Mouse (Mus musculus) activated CD4-positive, CD25-positive, alpha-beta regulatory T cell, adult 4 months (primary cell): ENCODE results near the gene Dpf3. TPM values are rescaled to one million over a fixed set of nuclear protein-coding genes. Genes with fewer than 3 reads are reported as not detected.

ENCODE experiments used
- ATAC-seq: one replicate; pipeline ENCODE4 v1.8.0; 2017
- polyA plus RNA-seq, 2 experiments: library from polyadenylated mRNA; unstranded; fragments of 100-300 nt; shearing (Covaris generic); gene quantifications; one replicate each; pipeline ENCODE4 v1.2.1; 2017

Gene Dpf3
- 1 to 10 TPM in 1 of 2 experiments, under 1 TPM in 1; 0.76 to 1.0 TPM for polyA plus RNA-seq

DNA sequence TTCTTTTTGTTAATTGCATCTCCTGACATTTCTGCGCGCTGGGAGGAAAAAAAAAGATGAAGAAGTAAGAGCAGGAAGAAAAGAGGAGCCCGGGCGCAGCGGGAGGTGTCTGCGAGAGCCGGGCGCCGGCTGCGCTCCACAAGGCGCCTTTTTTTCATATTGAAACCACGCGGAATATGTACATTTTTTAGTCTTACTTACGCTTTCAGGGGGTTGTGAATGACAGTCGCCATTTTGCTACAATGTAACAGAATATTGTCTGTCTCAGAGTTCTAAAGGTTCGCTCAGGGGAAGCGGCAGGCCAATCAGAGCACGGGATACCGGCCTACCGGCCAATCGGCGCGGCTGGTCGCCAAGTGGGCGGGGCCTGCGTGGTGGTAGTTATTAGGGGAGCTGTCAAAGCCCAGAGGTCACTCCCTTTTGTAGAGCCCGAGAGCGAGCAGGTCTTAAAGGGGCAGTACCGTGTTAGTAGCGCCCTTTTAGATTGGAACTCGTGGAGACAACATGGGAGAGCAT, at the start of gene Dpf3:
Dpf3 (minus strand) TSS at position 241 of the 516 bp plus-strand sequence.
- peak; percentile 90 for ATAC-seq

DNA sequence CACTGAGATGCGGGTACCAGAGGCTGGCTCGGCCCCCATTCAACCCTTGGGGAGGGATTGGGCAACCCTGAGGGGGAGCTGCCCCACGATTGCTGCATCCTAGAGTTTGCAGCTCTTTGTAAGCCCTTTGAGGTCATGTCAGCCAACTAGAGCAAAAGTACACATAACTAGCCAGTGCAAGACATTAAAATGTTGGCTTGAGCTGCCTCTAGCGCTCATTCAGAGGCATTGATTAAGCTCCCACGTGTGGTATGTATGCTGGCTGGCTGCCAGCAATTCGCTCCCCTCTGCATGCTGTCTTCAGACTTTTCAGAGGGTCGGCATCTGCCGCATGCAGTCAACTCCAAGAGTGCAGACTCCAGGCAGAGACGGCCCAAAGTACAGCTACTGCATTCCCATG, 48.5 kb upstream of the Dpf3 start:
- no peak for ATAC-seq

DNA sequence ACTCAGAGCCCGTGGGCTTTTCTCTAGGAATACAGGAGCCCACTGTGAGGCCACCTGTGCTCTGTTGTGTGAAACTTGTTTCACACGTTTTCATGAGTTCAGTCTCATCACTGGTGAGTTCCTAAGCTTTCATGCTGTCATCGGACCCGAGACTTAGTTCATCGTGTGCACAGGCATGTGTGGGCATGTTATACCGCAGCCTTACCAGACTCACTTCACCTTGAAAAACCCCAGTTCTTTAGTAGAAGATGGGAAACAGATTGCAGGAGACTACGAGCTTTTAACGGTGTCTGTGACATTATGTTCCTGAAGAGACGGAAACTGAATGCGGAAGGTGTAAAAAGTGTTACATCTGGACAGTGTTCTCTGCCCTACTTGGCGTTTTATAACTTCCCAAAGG, 47.9 kb upstream of the Dpf3 start:
- no peak for ATAC-seq

DNA sequence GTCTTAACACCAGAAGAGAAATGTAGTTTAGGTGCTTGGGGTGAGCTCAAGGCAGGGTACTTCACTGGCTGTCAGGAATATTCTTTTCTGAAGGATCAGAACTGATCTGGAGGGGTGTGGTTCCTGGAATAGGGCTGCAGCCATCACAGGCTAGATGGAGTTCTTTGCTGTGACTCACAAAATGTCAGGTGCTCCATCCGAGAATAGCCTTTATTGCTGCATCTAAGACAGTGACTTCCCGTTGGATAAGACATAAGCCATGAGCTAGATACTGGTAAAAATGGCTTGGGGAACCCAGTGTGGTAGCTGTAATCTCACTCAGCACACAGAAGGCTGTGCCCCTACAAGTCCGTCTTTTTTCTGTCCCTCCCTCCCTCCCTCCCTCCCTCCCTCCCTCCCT, 46.7 kb upstream of the Dpf3 start:
- no peak for ATAC-seq

DNA sequence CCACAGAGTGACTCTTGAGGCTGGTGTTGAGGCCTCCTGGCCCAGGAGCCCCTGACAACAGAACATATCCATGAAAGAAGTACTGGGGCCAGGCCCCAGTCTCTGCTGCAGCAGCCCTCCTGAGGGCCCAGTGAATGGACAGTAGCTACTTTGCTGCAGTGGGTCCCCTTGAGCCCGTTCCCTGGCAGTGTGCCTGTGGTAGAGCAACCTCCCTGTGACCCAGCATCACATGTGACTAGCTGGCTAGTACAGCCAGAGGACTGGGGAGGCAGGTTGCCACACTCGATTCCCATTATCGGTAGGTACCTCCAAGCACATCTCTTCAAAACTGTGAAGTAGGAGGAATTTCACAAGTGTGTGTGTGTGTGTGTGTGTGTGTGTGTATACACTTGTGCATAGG, 45.5 kb upstream of the Dpf3 start:
- ATAC-seq: no peak

DNA sequence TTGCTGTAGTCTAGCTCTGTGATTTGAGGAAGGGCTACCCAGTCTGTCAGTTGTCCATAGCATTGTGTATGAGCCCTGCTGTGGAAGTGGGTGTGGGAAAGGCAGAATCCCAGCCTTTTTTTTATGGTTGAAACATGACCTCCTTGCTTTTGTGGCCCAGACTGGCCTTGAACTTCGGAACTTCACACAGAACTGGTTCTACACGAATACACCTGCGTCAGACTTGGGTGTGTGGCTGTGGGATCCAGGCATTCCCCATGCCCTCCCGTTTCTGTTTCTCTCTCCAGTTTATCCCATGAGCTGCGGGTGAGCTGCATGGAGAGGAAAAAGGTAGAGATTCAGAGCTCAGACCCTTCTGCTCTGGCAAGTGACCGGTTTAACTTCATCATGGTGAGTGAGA, 44.5 kb upstream of the Dpf3 start:
- no peak for ATAC-seq

DNA sequence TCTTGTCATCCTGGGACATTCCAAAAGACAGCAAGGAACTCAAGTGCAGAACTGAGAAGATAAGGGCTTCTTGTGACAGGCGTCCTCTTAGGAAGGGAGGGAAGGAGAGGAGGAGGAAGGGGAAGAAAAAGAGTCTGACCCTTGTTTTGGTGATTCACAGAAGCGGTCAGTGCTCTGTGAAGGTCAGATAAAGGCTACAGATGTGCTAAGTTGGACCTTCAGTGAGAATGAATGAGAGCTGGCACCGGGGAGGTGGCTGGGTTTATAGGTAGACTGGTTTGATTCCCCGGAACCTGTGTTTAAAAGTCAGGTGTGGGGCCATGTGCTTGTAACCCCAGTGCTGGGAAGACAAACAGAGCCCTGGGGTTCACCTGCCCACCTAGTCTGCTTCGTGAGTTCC, 41.1 kb upstream of the Dpf3 start:
- ATAC-seq: no peak

DNA sequence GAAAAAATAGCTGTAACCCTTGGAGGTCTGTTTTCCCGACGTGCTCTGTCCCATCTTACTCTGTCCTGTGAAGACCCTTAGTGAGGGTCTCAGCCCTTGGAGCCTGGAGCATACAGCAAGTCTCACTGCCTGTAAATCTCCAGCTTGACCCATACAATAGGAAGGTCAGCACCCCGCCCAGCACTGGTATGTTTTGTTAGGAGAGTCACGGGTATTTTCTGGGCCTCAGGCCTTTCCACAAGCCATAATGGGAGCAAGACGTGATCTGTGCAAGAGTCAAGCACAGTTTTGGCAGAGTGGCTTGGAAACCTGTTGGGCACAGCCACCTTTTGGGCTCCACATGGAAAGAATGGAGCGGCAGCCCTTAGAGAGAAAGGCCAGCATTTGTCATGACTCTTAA, 40.3 kb upstream of the Dpf3 start:
- no peak for ATAC-seq

DNA sequence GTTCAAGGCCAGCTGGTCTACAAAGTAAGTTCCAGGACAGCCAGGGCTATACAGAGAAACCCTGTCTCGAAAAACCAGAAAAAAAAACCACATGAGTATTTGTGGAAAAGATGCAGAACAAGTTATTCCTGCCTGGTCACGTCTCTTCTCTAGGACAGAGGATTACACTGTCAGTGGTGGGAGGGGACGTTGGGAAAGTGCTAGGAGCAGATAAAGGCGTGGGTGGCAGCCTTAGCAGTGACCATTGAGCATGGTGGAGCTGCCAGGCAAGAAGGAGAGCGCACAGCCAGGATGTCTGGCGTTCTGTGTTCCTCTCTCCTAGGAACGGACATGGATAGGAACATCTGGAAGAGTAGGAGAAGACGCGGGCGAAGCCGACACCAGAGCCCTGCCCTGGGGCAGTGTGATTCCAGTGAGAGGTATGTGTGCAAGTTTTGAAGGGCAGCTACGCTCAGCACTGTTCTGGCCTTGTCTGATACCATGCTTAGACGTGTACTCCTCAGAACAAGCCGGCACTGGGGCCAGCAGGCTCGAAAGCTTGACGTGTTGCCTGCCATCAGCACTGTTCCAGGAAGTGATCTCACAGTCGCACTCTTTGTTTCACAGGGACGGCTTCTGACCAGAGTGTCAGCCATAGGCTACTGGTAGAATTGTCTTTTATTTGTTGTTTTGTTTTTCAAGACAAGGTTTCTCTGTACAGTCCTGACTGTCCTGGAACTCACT, 38.5 kb upstream of the Dpf3 start:
- ATAC-seq: no peak

DNA sequence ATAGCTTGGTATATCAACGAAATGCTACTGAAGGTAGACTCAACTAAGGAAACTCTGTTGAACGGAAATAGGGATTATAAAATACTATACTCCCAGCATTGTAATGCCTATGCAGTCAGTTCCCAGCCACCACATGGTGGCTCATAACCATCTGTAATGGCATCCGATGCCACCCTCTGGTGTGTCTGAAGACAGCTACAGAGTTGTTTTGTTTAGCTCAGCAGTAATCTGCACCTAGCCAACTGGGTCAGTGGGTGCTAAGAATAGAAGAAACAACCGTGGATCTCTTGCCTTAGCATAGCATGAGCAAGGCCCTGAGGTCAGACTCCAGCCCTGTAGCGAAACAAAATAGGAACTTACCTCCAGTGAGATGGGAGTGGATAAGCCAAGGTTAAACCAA, 36.8 kb upstream of the Dpf3 start:
- ATAC-seq: no peak

DNA sequence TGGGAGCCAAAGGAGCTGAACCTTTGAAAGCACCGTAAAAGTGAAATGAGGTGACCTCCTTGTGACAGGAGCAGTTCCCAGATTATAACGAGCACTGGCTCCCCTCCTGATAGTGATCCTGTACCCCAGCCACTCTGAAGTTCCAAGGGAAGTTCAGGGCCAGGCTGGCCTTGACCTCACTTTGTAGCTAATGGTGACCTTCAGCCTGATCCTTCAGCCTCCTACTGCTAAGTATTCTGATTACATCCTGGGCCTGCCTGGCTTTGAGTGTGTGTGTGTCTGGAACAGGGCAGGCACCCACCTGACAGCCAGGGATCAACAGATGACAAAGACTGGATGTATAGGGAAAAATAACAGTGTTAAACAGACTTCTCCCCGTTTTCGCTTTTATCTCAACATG, 36.4 kb upstream of the Dpf3 start:
- no peak for ATAC-seq

DNA sequence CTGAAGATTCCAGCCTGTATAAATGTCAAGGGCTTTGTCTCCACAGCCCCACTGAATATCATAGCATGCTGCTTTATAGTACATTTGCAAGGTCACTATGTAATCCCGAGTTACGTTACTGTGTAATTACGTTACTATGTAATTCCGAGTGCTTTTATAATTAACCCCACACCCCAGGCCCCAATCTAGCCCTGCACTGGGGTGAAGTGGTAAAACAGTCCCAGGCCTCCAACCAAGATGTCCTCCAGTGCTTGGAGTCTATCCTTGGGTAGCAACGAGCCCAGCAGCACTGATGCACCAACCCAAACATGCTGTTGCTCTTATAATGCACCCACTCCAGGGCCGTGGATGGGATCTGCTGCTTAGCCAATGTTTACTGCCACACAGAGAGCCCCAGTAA, 35.5 kb upstream of the Dpf3 start:
- no peak for ATAC-seq

DNA sequence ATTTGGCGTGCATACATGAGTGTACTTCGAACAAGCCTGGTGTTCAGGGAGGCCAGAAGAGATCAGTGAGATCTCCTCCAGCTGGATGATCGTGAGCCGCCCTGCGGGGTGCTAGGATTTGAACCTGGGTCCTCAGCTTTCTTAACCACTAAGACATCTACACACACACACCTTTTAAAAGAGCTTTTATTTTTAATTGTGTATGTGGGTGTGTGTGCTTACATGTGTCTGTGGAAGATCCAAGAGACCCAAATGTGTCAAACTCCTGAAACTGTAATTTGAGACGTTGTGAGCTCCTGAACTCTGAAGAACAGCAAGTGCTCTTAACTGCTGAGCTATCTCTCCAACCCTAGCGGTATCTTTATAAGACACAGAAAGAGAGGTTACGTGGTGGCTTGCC, 33.6 kb upstream of the Dpf3 start:
- no peak for ATAC-seq

DNA sequence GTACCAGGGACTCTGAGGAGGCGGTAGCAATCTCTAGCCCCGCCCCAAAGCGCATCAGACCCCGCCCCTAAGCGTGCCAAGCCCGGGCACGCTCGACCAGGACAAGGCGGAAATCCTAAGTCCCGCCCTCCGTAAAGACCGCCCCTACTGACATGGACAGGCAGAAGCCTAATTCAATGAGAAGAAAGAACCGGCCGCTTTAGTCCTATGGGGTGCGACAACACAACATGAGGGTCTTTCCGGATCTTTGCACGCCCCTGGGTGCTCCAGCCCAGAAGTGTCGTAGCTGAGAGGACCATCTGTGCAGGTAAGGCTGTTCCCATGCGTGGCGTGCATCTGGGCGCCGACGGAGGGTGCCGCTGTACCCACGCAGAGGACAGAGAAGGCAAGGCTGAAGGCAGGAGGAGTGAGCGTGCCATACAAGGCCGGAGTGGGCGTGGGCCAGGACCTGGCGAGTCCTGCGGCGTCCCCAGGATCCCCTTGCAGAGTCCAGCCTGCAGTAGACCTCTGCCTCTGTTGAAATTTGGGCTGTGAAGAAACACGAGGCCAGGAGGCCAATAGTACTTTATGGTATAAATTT, 32.9 kb upstream of the Dpf3 start, which contains the start of gene Dcaf4:
Dcaf4 (plus strand) TSS at position 156 of the 580 bp plus-strand sequence.
- peak; percentile 98 for ATAC-seq

DNA sequence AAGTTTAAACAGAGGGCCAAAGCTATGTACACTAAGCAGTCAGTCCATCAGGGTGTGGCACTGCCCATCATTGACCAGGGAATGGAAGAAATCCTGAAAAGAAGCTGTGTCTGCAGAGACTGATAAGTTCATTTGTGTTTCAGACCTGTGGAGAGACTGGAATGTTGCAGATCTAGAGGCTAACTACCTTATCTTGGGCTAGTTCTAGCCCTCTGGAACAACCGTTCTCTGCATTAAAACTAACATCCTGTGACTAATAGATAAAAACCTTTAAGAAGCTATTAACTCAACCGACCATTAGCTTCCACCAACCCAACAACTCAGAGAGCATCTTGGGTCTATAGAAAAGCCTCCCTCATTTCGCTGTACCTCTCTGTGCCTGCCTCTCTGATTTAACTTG, 30.1 kb upstream of the Dpf3 start:
- ATAC-seq: no peak

DNA sequence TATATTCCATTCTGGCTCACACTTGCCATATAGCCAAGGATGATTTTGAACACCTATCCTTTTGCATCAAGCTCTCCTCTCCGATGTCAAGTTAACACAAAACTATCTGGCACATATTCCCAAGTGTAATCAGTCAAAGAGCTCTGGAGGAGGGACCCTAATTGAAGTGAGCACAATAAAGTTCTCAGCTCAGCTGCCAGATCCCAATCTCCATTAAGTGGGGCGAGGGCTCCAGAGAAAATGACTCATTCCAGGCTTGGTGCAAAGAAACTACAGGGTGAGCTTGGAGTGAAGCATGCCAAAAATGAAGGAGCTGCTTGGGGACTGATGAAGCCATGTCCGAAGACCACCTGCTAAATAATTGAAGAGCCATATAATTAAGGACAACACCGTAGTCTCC, 26.7 kb upstream of the Dpf3 start:
- no peak for ATAC-seq

DNA sequence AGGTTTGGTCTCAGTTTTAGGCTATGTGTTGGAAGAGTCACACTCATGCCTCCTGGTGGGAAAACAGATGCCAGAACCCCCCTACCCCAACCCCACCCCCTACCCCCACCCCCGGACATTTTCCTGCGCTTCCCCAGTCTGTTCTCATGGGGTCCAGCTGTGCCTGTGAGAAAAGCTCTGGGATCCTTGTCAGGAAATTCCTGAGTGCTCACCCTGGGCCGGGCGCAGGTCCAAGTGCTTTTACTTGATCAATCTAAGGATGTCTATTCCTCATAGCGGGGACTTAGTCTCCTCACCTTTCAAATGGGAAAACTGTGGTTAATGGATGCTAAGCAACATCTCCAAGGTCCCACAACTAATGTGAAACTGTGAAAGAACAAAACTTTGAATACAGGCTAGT, 25.7 kb upstream of the Dpf3 start:
- no peak for ATAC-seq

DNA sequence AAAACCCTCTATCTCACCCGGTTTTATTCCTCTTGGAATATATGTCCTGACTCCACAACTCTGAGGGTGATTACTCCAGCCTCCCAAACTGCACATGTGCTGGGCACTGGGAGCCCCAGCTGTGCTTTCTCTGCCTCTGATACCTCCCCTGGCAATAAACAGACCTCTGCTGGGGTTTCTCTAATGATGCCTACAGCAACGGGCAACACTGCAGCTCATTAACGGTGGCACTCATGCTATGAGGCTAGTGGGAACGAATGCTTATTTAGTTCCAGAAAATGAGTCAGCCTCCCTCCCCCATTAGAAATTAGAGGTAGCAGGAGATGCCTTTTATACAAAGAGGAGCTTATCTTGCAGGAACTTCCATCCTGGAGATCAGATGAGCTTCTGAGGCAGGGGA, 25.3 kb upstream of the Dpf3 start:
- ATAC-seq: no peak

DNA sequence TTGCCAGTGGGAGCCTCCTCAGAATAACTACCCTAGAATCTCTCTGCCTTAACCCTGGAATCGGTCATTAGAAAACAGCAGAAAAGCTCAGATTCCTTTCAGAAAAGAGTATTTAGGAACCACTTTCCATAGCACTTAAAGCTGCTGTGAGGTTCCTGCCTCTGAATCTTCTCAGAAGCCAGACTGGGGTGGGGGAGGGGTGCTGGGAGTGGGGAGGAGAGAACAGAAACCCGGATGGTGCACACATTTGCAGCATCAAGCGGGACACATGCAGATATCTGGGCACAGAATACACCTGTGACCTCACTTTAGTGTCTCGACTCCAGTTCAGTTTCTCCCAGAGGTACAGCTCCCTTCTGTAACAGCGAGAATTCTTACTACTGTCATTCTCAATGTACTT, 23.1 kb upstream of the Dpf3 start:
- no peak for ATAC-seq

DNA sequence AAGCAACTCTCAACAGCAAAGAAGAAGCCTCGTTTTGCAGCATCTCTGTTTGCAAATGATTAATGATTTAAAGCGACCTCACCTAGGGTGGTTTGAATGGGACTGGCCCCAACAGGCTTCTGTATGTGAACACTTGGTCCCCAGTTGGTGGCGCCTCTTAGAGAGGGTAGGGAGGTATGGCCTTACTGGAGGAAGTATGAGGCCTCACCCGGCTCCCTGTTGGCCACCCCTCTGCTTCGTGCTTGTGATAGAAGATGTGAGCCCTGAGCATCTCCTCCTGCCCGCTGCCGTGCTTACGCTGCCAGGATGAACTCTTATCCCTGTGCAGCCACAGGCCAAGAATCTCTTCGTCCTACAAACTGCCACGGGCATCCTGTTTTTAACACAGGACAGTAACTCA, 19.0 kb upstream of the Dpf3 start:
- ATAC-seq: no peak

DNA sequence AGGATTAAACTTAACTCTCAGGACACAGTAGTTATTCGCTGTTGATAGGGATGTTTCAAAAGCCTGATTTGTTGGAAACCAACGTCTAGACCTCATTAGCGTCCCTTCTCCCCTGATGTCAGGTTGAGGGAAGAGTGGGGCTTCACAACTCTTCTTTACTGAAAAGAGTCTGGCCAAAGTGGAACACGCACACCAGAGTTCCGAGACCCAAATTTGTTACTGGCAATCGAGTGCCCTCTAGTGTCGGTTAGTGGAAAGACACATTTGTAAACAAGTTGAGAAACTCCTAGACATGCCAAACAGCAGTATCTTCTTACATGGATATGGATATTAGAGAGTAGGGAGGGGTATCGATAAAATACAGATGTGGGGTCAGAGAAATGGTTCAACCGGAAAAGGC, 14.7 kb upstream of the Dpf3 start:
- ATAC-seq: no peak

DNA sequence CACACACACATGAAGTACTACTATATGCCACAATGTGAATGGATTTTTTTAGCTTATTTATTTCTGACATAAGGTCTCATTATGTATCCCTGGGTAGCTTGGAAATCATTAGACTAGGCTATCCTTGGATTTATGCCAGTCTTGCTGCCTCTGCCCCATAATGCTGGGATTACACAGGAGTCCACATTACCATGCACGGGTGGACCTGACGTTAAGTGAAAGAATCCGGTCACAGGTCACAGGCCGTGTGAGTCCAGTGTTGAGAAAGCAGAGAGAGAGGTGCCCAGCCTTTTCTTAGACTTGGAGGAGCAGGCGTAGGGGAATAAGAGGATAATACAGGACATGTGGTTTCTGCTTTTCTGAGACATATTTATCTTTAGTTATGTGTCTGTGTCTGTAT, 11.7 kb upstream of the Dpf3 start:
- ATAC-seq: no peak

DNA sequence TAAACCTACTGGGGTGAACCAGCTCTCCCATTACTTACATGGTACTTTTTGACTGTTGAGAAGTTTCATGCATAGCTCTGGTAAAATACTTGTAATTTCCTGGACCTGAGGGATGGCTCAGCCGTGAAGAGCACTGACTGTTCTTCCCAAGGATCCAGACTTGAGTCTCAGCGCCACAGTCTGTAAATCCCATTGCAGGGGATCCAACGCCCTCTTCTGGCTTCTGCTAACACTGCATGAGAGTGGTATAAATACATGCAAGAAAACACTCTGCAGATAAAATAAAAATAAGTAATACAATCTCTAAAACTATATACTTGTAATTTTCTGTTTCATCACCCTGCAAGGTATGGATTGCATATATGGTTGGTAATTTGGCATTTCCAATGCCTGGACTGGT, 10.4 kb upstream of the Dpf3 start:
- no peak for ATAC-seq

DNA sequence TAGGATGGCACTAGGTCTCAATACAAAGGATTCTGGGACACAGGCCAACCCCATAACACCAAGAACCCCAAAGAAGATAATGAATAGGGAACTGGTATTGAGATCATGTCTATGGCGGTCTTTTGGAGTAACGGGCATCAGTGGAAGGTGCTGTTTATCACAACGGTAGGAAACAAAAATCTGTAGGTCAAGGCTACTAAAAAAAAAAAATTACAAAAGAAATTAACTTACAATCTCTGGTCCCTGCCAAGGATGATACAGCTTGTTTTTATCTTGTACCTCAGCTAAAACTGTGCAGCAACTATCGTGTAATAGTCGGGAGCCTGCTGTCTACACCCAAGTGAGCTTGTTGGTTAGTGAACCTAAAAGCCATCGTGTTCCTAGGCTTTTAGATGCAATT, 9.2 kb upstream of the Dpf3 start:
- no peak for ATAC-seq

DNA sequence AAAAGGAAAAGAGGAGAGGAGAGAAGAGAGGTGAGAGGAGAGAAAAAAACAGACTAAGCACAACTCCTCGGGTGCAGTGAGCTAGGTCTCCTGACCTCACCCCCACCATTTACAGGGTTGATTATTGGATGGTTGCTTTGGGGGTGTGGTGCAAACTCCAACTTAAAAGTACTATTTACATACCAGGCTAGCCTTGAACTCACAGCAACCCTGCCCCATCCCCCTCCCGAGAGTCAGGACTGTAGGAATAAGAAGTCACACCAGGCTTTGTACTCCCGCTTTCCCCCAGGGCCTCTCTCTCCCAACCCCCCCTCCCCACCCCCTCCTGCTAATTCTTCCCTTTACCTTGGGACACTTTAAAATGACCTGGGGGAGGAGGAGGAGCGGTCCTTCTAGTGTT, 8.8 kb upstream of the Dpf3 start:
- ATAC-seq: no peak
